Mouse (Mus musculus) lung, postnatal 0 days (tissue): ENCODE results near the gene H2afy. TPM values are rescaled to one million over a fixed set of nuclear protein-coding genes. Genes with fewer than 3 reads are reported as not detected.

Source experiments
- ATAC-seq: fragments of 200-750 bp; cut with Nextera tagmentation; 2 replicates; pipeline ENCODE4 v1.8.0; 2017; ENCODE audit warnings: moderate library complexity
- DNase-seq: peaks from one replicate; pipeline ENCODE4 v3.0.0-alpha.2; 2016; ENCODE audit warnings: low spot score
- H3K27ac ChIP-seq: fragments of 300-500 bp; sonication (generic); 2 replicates; pipeline ENCODE4 v1.5.1; 2014; ENCODE audit warnings: antibody characterized with exemption, mild to moderate bottlenecking, low read length, mixed read lengths
- H3K27me3 ChIP-seq: fragments of 300-500 bp; sonication (generic); replicated peaks from 2 replicates; pipeline ENCODE4 v1.6.1; 2014; ENCODE audit warnings: low read length, mixed read lengths; ENCODE audit not compliant: insufficient read depth
- H3K36me3 ChIP-seq: fragments of 300-500 bp; sonication (generic); 2 replicates; pipeline ENCODE4 v1.6.1; 2014; ENCODE audit warnings: low read length, mixed read lengths; ENCODE audit not compliant: insufficient read depth
- H3K4me1 ChIP-seq: fragments of 300-500 bp; sonication (generic); 2 replicates; pipeline ENCODE4 v1.6.1; 2014; ENCODE audit warnings: antibody characterized with exemption, low read depth, low read length, mixed read lengths; ENCODE audit not compliant: insufficient read depth
- H3K4me2 ChIP-seq: fragments of 300-500 bp; sonication (generic); replicated peaks from 2 replicates; pipeline ENCODE4 v1.6.1; 2014; ENCODE audit warnings: low read depth, mild to moderate bottlenecking, low read length, moderate library complexity, mixed read lengths
- H3K4me3 ChIP-seq: fragments of 300-500 bp; sonication (generic); 2 replicates; pipeline ENCODE4 v1.5.1; 2014; ENCODE audit warnings: low read depth, low read length
- H3K9ac ChIP-seq: fragments of 300-500 bp; sonication (generic); replicated peaks from 2 replicates; pipeline ENCODE4 v1.6.1; 2014; ENCODE audit warnings: low read depth, mild to moderate bottlenecking
- H3K9me3 ChIP-seq: fragments of 300-500 bp; sonication (generic); 2 replicates; pipeline ENCODE4 v1.6.1; 2016; ENCODE audit warnings: low read length, mixed read lengths
- CTCF ChIP-seq: IDR thresholded peaks from 2 replicates; pipeline ENCODE4 v1.5.1; 2016; ENCODE audit warnings: antibody characterized with exemption, mild to moderate bottlenecking
- EP300 ChIP-seq: IDR thresholded peaks from 2 replicates; pipeline ENCODE4 v1.6.1; 2016; ENCODE audit warnings: antibody characterized with exemption, mild to moderate bottlenecking, control low read depth
- WGBS: fragments of 180-500 bp; shearing (Covaris S2); extraction: QIAGEN DNeasy Blood & Tissue Kit; methylation state at CpG from one replicate; pipeline ENCODE4 v1.1.7; 2014; 5-methylcytosine and 5-hydroxymethylcytosine counted together
- polyA plus RNA-seq: library from polyadenylated mRNA; unstranded; fragments of >200 nt; fragmentation: Nextera tagmentation; extraction: Ambion mirVana; gene quantifications from 2 replicates; pipeline ENCODE4 v1.2.1, GENCODE M21; 2015

Gene H2afy
- polyA plus RNA-seq, 1 experiment from 2014 or later = 126 TPM

- Histone ChIP-seq H3K4me2 (no peak overlapping the region), H3K9ac (no peak overlapping the region), H3K27ac (no peak overlapping the region), H3K27me3 (no peaks in the 10 kb centered on the region), H3K4me3 (no peak overlapping the region), H3K9me3 (no peaks in the 10 kb centered on the region), H3K36me3 (no peaks in the 10 kb centered on the region), H3K4me1 (no peaks in the 10 kb centered on the region)
- no peak for DNase-seq
- no peak for ATAC-seq
- TF ChIP-seq EP300 = no peak
- TF ChIP-seq CTCF = no peak
- 77% methylated on average over 21 of the region's 21 CpGs for WGBS
Observed at GRCm38 (mm10) chr13:56066152-56066551, 70.0 kb downstream of the H2afy start.

- 83% methylated on average over 8 of the region's 8 CpGs for WGBS
Observed at GRCm38 (mm10) chr13:56057761-56058160, 78.4 kb downstream of the H2afy start.

GRCm38 (mm10) chr13:56055720-56056119 lies 80.4 kb downstream of the H2afy start:
- Histone ChIP-seq H3K9me3 (no peaks in the 10 kb centered on the region), H3K4me2 (no peak overlapping the region), H3K4me1 (no peaks in the 10 kb centered on the region), H3K36me3 (no peaks in the 10 kb centered on the region), H3K9ac (no peak overlapping the region), H3K27me3 (0 out of 2 replicates have a peak, but pooled peaks cover 3% of the 10 kb centered on the region), H3K27ac (no peak overlapping the region), H3K4me3 (no peak overlapping the region)
- DNase-seq (no peak), ATAC-seq (no peak)
- TF ChIP-seq CTCF (no peak), EP300 (no peak)
- 78% methylated on average over 5 of the region's 5 CpGs for WGBS

More at GRCm38 (mm10) chr13:56057761-56058160, 78.4 kb downstream of the H2afy start:
- H3K4me1 ChIP-seq = no peaks in the 10 kb centered on the region
- no peak overlapping the region for H3K4me2 ChIP-seq
- 0 out of 2 replicates have a peak, but pooled peaks cover 3% of the 10 kb centered on the region for H3K27me3 ChIP-seq
- no peak overlapping the region for H3K4me3 ChIP-seq
- H3K9ac ChIP-seq = no peak overlapping the region
- no peaks in the 10 kb centered on the region for H3K9me3 ChIP-seq
- ATAC-seq (no peak), DNase-seq (no peak)
- no peak overlapping the region for H3K27ac ChIP-seq
- TF ChIP-seq CTCF (no peak), EP300 (no peak)
- no peaks in the 10 kb centered on the region for H3K36me3 ChIP-seq

- H3K4me3 ChIP-seq = no peak overlapping the region
- 0 out of 2 replicates have a peak, but pooled peaks cover 3% of the 10 kb centered on the region for H3K27me3 ChIP-seq
- no peak overlapping the region for H3K9ac ChIP-seq
- no peaks in the 10 kb centered on the region for H3K4me1 ChIP-seq
- H3K27ac ChIP-seq = no peak overlapping the region
- WGBS = 78% methylated on average over 6 of the region's 6 CpGs
- DNase-seq (no peak), ATAC-seq (no peak)
- no peak overlapping the region for H3K4me2 ChIP-seq
- no peaks in the 10 kb centered on the region for H3K9me3 ChIP-seq
- TF ChIP-seq CTCF = no peak
- H3K36me3 ChIP-seq = no peaks in the 10 kb centered on the region
Observed at GRCm38 (mm10) chr13:56054089-56054488, 82.1 kb downstream of the H2afy start.

- ATAC-seq (no peak), DNase-seq (no peak)
- H3K27me3 ChIP-seq = 0 out of 2 replicates have a peak, but pooled peaks cover 3% of the 10 kb centered on the region
- no peaks in the 10 kb centered on the region for H3K4me1 ChIP-seq
- no peak overlapping the region for H3K9ac ChIP-seq
- H3K4me2 ChIP-seq = no peak overlapping the region
- no peak overlapping the region for H3K4me3 ChIP-seq
- no peak overlapping the region for H3K27ac ChIP-seq
- H3K36me3 ChIP-seq = no peaks in the 10 kb centered on the region
- TF ChIP-seq CTCF (no peak), EP300 (no peak)
- WGBS = 18% methylated on average over 10 of the region's 10 CpGs
- H3K9me3 ChIP-seq = no peaks in the 10 kb centered on the region
Observed at GRCm38 (mm10) chr13:56052781-56053180, 83.4 kb downstream of the H2afy start.

- DNase-seq (no peak), ATAC-seq (no peak)
- H3K4me2 ChIP-seq = no peak overlapping the region
- no peak overlapping the region for H3K9ac ChIP-seq
- H3K36me3 ChIP-seq = no peaks in the 10 kb centered on the region
- no peak overlapping the region for H3K27ac ChIP-seq
- no peak overlapping the region for H3K4me3 ChIP-seq
- no peaks in the 10 kb centered on the region for H3K9me3 ChIP-seq
- WGBS = 24% methylated on average over 6 of the region's 6 CpGs
- TF ChIP-seq EP300 = no peak
- no peak for TF ChIP-seq CTCF
- H3K27me3 ChIP-seq = 0 out of 2 replicates have a peak, but pooled peaks cover 3% of the 10 kb centered on the region
- H3K4me1 ChIP-seq = no peaks in the 10 kb centered on the region
Observed at GRCm38 (mm10) chr13:56050246-56050645, 85.9 kb downstream of the H2afy start.

- TF ChIP-seq CTCF = peak; percentile 36
- TF ChIP-seq EP300 = no peak
- no peaks in the 10 kb centered on the region for H3K4me1 ChIP-seq
- DNase-seq = no peak
- no peak for ATAC-seq
- no peaks in the 10 kb centered on the region for H3K27me3 ChIP-seq
- no peak overlapping the region for H3K27ac ChIP-seq
- no peaks in the 10 kb centered on the region for H3K9me3 ChIP-seq
- no peak overlapping the region for H3K4me3 ChIP-seq
- no peaks in the 10 kb centered on the region for H3K36me3 ChIP-seq
- no peak overlapping the region for H3K9ac ChIP-seq
- WGBS = 69% methylated on average over 3 of the region's 3 CpGs
- no peak overlapping the region for H3K4me2 ChIP-seq
Observed at GRCm38 (mm10) chr13:56042221-56042620, 93.9 kb downstream of the H2afy start.
